Mouse (Mus musculus) cerebellum, postnatal 10 days (tissue): ENCODE measurements around the gene Lrguk.

Source experiments
- DNase-seq, 2 experiments: peaks; one replicate each; pipeline ENCODE4 v3.0.0; 2021; ENCODE audit warnings: mixed read lengths in 2 of 2

Lrguk gene

GRCm38 (mm10) chr6:34179007-34179406 lies 149.8 kb downstream of the Lrguk start:
- no peak for DNase-seq

GRCm38 (mm10) chr6:34179911-34180310 lies 150.7 kb downstream of the Lrguk start:
- DNase-seq: no peak

DNA sequence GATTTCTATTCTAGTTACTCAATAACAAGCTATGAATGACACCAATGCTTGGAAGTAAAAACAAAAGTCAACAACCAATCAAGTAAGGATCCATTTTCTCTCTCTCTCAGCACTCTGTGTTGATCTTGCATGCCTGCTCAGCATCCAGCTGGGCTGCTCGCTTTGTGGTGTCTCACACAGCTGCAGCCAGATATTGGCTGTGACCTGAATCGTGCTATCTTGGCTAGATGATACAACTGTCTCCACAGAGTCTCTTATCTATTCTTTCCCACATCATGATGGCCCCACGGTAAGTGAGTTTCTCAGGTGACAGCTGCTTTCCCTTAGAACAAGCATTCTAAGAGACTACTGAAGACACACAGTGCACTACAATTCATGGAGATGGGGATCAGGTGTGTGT lies 152.7 kb downstream of the Lrguk start:
- no peak for DNase-seq

GRCm38 (mm10) chr6:34183326-34183725 lies 154.1 kb downstream of the Lrguk start:
- DNase-seq: no peak
